Mouse (Mus musculus) neural tube, embryonic 11.5 days (tissue): ENCODE measurements around the gene Pank4. TPM values are rescaled to one million over a fixed set of nuclear protein-coding genes. Genes with fewer than 3 reads are reported as not detected.

Experiments used
- ATAC-seq: fragments of 200-750 bp; cut with Nextera tagmentation; 2 replicates; pipeline ENCODE4 v1.8.0; 2017; ENCODE audit warnings: moderate number of reproducible peaks, mild to moderate bottlenecking, moderate TSS enrichment, moderate library complexity; ENCODE audit not compliant: insufficient read depth, low FRiP score, low TSS enrichment
- DNase-seq: peaks from one replicate; pipeline ENCODE4 v3.0.0-alpha.2; 2015; ENCODE audit warnings: low spot score
- H3K27ac ChIP-seq: fragments of 300-500 bp; sonication (generic); 2 replicates; pipeline ENCODE4 v1.5.1; 2014; ENCODE audit warnings: low read depth, mild to moderate bottlenecking, low read length
- H3K27me3 ChIP-seq: fragments of 300-500 bp; sonication (generic); 2 replicates; pipeline ENCODE4 v1.6.1; 2014; ENCODE audit warnings: mild to moderate bottlenecking, low read length, mixed read lengths; ENCODE audit not compliant: control insufficient read depth, insufficient read depth
- H3K36me3 ChIP-seq: fragments of 300-500 bp; sonication (generic); 2 replicates; pipeline ENCODE4 v1.6.1; 2014; ENCODE audit warnings: mild to moderate bottlenecking, low read length, moderate library complexity, mixed read lengths; ENCODE audit not compliant: control insufficient read depth, insufficient read depth
- H3K4me1 ChIP-seq: fragments of 300-500 bp; sonication (generic); 2 replicates; pipeline ENCODE4 v1.6.1; 2014; ENCODE audit warnings: low read length, mixed read lengths; ENCODE audit not compliant: control insufficient read depth, insufficient read depth
- H3K4me2 ChIP-seq: fragments of 300-500 bp; sonication (generic); 2 replicates; pipeline ENCODE4 v1.6.1; 2014; ENCODE audit warnings: low read depth, mild to moderate bottlenecking, moderate library complexity
- H3K4me3 ChIP-seq: fragments of 300-500 bp; sonication (generic); 2 replicates; pipeline ENCODE4 v1.5.1; 2014; ENCODE audit warnings: low read depth, low read length
- H3K9ac ChIP-seq: fragments of 300-500 bp; sonication (generic); 2 replicates; pipeline ENCODE4 v1.6.1; 2014; ENCODE audit warnings: mild to moderate bottlenecking, low read length
- H3K9me3 ChIP-seq: fragments of 300-500 bp; sonication (generic); 2 replicates; pipeline ENCODE4 v1.6.1; 2016; ENCODE audit warnings: low read length; ENCODE audit not compliant: control insufficient read depth
- WGBS: fragments of 180-500 bp; shearing (Covaris S2); extraction: QIAGEN DNeasy Blood & Tissue Kit; methylation state at CpG from one replicate; pipeline ENCODE4 v1.1.7; 2014; 5-methylcytosine and 5-hydroxymethylcytosine counted together
- polyA plus RNA-seq: library from polyadenylated mRNA; unstranded; fragments of >200 nt; fragmentation: Nextera tagmentation; extraction: Ambion mirVana; gene quantifications from 2 replicates; pipeline ENCODE4 v1.2.1, GENCODE M21; 2014

Pank4 gene
- polyA plus RNA-seq, 1 experiment from 2014 or later = 38.2 TPM

DNA sequence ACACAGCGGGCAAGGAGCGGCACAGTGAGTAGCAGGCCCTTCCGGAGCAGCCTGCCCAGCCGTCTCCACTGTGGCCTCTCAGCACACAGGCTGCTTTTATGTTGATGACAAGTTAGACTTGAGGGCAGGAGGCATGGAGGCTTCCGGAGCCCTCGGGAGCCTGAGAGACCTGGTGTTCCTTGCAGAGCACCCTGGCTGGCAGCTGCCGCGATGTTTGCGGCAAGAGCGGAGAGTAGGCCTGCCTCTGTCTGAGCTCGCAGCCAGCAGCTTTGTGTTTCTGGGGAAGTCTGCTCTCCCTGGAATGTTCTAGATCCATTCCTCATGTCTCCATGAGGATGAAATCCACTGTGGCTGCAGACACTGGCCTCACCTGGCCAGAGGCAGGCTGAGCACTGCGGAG lies 8.6 kb downstream of the Pank4 start:
- WGBS = 94% methylated on average over 12 of the region's 12 CpGs
- DNase-seq (no peak), ATAC-seq (no peak)
- H3K9me3 ChIP-seq = no peaks in the 10 kb centered on the region
- H3K4me2 ChIP-seq = no peak overlapping the region
- no peak overlapping the region for H3K27ac ChIP-seq
- H3K4me1 ChIP-seq = no peaks in the 10 kb centered on the region
- H3K27me3 ChIP-seq = no peaks in the 10 kb centered on the region
- peaks cover 49% of the 10 kb centered on the region for H3K36me3 ChIP-seq
- H3K4me3 ChIP-seq = no peak overlapping the region
- no peak overlapping the region; the same call in 1 of the 2 replicates for H3K9ac ChIP-seq

DNA sequence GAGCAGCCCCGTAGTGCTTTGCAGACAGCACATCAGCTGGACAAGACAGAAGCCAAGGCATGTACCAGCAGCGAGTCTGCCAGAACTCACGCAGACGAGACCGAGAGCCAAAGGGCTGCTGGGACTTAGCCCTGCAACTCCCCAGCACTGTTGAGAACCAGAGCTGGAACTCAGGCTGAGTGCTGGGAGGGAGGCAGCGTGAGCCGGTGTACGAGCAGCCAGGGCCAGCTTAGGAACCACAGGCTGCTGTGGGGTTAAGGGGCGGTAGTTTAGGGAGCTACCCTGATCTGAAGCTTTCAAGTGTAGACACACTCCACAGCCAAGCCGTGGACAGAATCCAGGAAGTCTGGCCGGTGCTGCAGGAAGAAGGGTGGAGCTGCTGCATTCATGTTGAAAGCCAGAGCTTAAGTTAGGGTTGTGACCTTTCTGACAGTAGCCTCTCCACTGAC lies 10.3 kb downstream of the Pank4 start:
- Histone ChIP-seq H3K4me1 (no peaks in the 10 kb centered on the region), H3K4me3 (no peak overlapping the region), H3K9me3 (no peaks in the 10 kb centered on the region), H3K27me3 (no peaks in the 10 kb centered on the region), H3K36me3 (peaks cover 52% of the 10 kb centered on the region), H3K27ac (no peak overlapping the region), H3K9ac (no peak overlapping the region), H3K4me2 (no peak overlapping the region)
- DNase-seq = no peak
- ATAC-seq = no peak
- WGBS = 89% methylated on average over 11 of the region's 11 CpGs

DNA sequence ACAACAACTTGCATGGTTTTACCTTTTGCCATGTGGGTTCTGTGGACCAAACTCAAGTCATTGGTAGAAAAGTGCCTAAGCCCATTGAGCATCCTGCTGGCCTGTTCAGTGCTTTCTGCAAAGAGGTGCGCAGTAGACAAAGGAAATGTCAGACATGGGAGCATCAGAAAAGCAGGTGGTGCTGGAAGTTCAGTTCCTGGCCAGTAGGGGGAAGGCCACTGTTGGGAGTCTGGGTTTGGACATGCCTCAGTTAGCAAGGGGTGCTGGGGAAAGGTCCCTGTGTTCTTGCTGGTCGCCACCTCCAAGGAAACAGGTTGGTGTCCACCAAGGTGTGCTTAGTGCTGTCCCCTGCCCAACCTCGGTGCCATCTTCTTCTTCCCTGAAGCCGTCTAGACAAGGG lies 16.2 kb downstream of the Pank4 start:
- H3K9me3 ChIP-seq = no peaks in the 10 kb centered on the region
- no peak overlapping the region for H3K9ac ChIP-seq
- H3K36me3 ChIP-seq = peaks cover 32% of the 10 kb centered on the region
- WGBS = 93% methylated on average over 4 of the region's 4 CpGs
- H3K4me2 ChIP-seq = no peak overlapping the region
- H3K27ac ChIP-seq = no peak overlapping the region
- H3K4me1 ChIP-seq = no peaks in the 10 kb centered on the region
- DNase-seq (no peak), ATAC-seq (no peak)
- no peak overlapping the region for H3K4me3 ChIP-seq
- peaks cover 3% of the 10 kb centered on the region; the same call in 1 of the 2 replicates for H3K27me3 ChIP-seq

DNA sequence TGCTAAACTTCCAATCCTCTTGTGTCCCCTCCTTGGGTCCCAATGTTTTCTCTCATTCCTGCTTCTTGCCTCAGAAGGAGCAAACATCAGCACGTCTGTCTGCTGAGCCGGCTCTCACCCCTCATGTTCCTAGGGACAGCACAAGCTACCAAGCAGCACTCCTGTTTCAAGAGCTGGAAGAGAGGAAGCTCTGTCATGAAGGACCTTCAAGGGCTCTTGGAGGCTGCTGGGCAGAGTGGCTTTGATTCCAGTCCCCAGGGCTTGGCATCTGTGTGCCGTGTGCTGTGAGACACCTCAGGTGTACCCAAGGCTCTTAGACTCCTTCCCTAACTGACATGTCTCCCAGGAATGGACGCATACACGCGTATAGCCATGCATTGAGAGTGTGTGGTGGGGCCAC lies 17.2 kb downstream of the Pank4 start:
- ATAC-seq = no peak
- Histone ChIP-seq H3K27ac (no peak overlapping the region), H3K4me3 (no peak overlapping the region), H3K27me3 (peaks cover 3% of the 10 kb centered on the region; the same call in 1 of the 2 replicates), H3K4me1 (peaks cover 7% of the 10 kb centered on the region; the same call in 1 of the 2 replicates), H3K36me3 (peaks cover 27% of the 10 kb centered on the region), H3K9me3 (no peaks in the 10 kb centered on the region), H3K4me2 (no peak overlapping the region), H3K9ac (no peak overlapping the region)
- WGBS = 91% methylated on average over 6 of the region's 6 CpGs
- DNase-seq = no peak

DNA sequence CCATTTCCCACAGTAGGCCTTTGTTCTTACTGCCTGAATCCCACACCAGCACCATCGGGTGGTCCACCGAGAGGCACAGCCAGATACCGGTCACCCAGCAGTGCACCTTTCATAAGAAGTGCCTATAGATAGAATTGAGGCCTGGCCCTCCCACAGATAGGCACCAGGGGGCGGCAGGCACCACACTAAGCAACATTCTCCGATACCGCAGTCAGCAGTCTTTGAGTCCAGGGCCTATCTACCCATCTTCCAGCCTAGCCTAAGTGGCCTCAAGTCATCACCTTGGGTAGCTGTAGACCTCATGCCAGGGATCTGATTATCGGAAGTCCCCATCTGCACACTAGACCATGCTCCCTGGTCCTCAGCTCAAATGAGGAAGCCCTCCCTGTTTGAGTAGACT lies 17.6 kb downstream of the Pank4 start:
- Histone ChIP-seq H3K9me3 (no peaks in the 10 kb centered on the region), H3K4me3 (no peak overlapping the region), H3K27ac (no peak overlapping the region), H3K27me3 (peaks cover 3% of the 10 kb centered on the region; the same call in 1 of the 2 replicates), H3K4me2 (no peak overlapping the region), H3K36me3 (peaks cover 23% of the 10 kb centered on the region), H3K4me1 (peaks cover 7% of the 10 kb centered on the region; the same call in 1 of the 2 replicates), H3K9ac (no peak overlapping the region)
- ATAC-seq (0 out of 2 replicates have a peak, but pooled peaks have one; percentile 21), DNase-seq (peak; percentile 77)
- 60% methylated on average over 7 of the region's 7 CpGs for WGBS

DNA sequence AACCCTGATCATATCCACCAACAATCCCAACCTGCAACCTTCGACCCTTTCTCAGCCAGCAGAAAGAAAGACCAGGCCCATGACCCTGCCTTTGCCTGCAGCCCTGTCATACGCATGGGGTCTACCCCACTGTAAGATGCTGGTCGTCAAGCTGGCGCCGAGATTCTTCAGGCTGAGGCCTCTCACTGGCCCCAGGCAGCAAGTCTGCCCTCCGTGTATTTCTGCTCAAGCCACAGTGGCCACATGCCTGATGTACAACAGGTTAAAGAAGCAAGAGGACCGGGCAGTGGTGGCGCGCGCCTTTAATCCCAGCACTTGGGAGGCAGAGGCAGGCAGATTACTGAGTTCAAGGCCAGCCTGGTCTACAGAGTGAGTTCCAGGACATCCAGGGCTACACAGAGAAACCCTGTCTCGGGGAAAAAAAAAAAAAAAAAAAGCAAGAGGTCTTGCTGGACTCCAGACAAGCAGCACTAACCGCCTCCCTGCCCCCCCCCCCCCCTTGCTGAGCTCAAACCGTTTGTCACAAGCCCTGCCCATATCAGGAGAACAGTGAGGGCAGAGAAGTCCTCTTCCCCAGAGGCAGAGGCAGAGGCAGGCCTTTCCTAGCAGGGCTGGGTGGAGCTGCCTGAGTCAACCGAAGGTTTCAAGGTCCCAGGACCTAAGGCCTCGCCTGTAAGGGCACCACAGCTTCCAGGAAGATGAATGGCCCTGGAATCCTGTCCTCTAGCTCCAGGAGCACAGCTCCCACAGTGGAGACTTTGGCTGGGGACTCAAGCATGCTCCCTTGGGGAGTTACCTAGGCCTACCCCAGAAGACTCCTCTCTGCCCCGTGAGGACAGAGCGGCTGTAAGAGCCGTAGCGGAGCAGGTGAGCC lies 18.6 kb downstream of the Pank4 start:
- WGBS = 75% methylated on average over 18 of the region's 19 CpGs
- Histone ChIP-seq H3K4me2 (no peak overlapping the region), H3K9me3 (no peaks in the 10 kb centered on the region), H3K27ac (no peak overlapping the region), H3K36me3 (peaks cover 16% of the 10 kb centered on the region), H3K4me1 (peaks cover 7% of the 10 kb centered on the region; the same call in 1 of the 2 replicates), H3K4me3 (no peak overlapping the region), H3K27me3 (peaks cover 3% of the 10 kb centered on the region; the same call in 1 of the 2 replicates), H3K9ac (no peak overlapping the region)
- DNase-seq (no peak), ATAC-seq (no peak)

DNA sequence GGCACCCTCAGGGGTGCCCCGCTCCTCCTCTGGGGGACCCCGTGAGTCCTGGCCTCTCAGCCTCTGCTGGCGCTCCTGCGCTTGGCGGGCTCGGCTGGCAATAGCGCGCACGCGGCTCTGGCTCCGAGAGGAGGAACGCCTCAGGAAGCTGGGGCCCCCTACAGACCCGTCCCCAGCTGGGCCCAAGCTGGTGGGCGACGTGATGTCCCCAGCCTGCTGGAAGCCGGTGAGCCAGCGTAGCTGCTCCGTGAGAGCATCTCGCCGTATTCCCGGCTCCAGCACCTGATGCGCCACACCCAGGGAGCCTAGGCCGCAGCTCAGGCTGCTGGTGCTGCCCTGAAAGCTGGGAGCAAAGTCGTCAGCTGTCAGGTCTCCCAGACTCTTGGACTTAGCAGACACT lies 19.8 kb downstream of the Pank4 start:
- Histone ChIP-seq H3K4me2 (no peak overlapping the region), H3K4me1 (peaks cover 7% of the 10 kb centered on the region; the same call in 1 of the 2 replicates), H3K27me3 (peaks cover 3% of the 10 kb centered on the region; the same call in 1 of the 2 replicates), H3K4me3 (no peak overlapping the region), H3K9me3 (no peaks in the 10 kb centered on the region), H3K36me3 (peaks cover 13% of the 10 kb centered on the region), H3K9ac (peak overlapping the region; percentile 1; the same call in 1 of the 2 replicates), H3K27ac (no peak overlapping the region)
- DNase-seq (no peak), ATAC-seq (no peak)
- 23% methylated on average over 24 of the region's 24 CpGs for WGBS

DNA sequence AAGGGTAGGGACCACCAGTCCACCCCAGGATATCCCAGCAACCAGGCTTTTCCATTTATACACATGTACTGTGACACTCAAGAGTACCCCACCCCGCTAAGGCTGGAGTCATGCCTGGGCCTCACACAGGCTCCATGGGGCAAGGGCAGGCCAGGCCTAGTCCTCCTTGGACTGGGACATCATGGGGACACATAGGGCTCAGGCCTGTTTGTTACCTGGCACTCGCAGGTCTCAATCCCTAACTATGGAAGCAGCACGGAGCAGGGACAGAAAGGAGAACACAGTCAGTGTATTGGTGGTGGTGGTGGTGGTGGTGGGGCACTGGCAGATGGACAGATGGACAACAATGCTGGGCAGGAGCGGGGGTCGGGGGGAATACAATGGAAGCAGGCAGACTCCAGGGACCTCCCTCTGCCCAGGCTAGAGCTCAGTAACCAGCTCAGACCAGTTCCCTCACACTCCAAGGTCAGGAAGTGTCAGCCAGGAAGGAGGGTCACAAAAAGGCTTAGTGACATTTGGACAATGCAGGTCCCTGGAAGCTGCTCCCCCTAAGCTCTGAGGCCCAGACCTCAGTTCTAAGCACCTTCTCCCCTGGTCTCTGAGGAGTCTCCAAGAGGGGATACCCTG lies 21.3 kb downstream of the Pank4 start:
- WGBS = 65% methylated on average over 4 of the region's 5 CpGs
- no peak for ATAC-seq
- Histone ChIP-seq H3K4me1 (peaks cover 7% of the 10 kb centered on the region; the same call in 1 of the 2 replicates), H3K36me3 (peaks cover 8% of the 10 kb centered on the region), H3K9ac (no peak overlapping the region), H3K4me3 (no peak overlapping the region), H3K27ac (no peak overlapping the region), H3K9me3 (no peaks in the 10 kb centered on the region), H3K27me3 (peaks cover 3% of the 10 kb centered on the region; the same call in 1 of the 2 replicates), H3K4me2 (no peak overlapping the region)
- no peak for DNase-seq
